Mouse (Mus musculus): Measurements from ENCODE around the gene Slamf1. TPM values are rescaled to one million over a fixed set of nuclear protein-coding genes. Genes with fewer than 3 reads are reported as not detected.
"Not testable (repeated sequence)": the region's sequence is repeated elsewhere in the genome, so short reads cannot be mapped to it uniquely, and the experiment has no call there.

Slamf1 gene
- polyA plus RNA-seq, 1 experiment, result 38.5 TPM

DNA sequence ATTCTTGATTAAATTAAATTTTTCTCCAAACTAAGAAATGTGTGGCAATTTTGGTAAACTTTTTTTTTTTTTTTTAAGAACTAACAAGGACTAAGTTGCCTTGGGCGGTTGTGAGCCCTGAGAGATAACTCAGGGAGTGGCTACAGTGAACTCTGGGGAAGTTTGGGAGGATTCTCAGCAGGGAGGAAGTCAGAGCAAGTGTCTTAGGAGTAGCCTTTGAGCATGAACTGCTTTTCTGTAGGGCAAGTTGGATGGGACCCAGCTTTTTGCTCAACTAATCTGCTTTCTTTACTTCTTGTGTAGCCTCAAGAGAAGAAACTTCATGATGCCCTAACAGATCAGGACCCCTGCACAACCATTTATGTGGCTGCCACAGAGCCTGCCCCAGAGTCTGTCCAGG, 30.9 kb downstream of the Slamf1 start:
- Histone ChIP-seq H3K36me3 (replicated peaks; ENCODE audit: low read length) (peaks cover 99% of the 10 kb centered on the region), H3K4me1 (peaks cover 44% of the 10 kb centered on the region), H3K4me3 (replicated peaks) (no peak overlapping the region), H3K27me3 (replicated peaks) (no peaks in the 10 kb centered on the region), H3K9me3 (no peaks in the 10 kb centered on the region)
- TF ChIP-seq FLI1 (IDR thresholded peaks at IDR 0.05; ENCODE audit: low read length) (no peak), GATA1 (IDR thresholded peaks at IDR 0.05; ENCODE audit: borderline replicate concordance, low read length) (no peak)

DNA sequence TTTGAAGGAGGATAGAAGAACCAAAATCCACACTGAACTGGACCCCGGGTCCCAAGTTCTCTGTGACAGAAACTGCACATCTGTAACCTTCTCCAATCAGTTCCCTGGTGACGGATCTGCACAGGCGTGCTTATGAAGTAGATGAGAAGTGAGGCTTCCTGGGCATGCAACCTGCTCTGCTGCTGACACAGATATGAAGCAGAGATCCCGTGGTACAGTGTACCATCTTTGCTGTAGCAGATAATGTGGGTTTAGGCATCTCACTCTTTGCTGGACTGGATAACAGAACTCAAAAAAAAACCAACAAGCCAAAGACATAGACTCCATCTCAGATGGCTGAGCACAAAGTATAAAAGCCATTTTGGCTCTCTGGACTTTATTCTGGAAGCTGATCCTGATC, 32.7 kb downstream of the Slamf1 start:
- H3K4me3 ChIP-seq (replicated peaks), result no peak overlapping the region
- H3K9me3 ChIP-seq, result no peaks in the 10 kb centered on the region
- peaks cover 98% of the 10 kb centered on the region for H3K36me3 ChIP-seq (replicated peaks; ENCODE audit: low read length)
- TF ChIP-seq GATA1 (IDR thresholded peaks at IDR 0.05; ENCODE audit: borderline replicate concordance, low read length), result no peak
- peaks cover 36% of the 10 kb centered on the region for H3K4me1 ChIP-seq
- no peaks in the 10 kb centered on the region for H3K27me3 ChIP-seq (replicated peaks)

- not testable (repeated sequence) for H3K4me3 ChIP-seq (replicated peaks); H3K9me3 ChIP-seq; H3K4me1 ChIP-seq; H3K27me3 ChIP-seq (replicated peaks)
- H3K36me3 ChIP-seq (replicated peaks; ENCODE audit: low read length), result peaks cover 22% of the 10 kb centered on the region
Measured at GRCm38 (mm10) chr1:171811048-171811447, 44.1 kb downstream of the Slamf1 start.

DNA sequence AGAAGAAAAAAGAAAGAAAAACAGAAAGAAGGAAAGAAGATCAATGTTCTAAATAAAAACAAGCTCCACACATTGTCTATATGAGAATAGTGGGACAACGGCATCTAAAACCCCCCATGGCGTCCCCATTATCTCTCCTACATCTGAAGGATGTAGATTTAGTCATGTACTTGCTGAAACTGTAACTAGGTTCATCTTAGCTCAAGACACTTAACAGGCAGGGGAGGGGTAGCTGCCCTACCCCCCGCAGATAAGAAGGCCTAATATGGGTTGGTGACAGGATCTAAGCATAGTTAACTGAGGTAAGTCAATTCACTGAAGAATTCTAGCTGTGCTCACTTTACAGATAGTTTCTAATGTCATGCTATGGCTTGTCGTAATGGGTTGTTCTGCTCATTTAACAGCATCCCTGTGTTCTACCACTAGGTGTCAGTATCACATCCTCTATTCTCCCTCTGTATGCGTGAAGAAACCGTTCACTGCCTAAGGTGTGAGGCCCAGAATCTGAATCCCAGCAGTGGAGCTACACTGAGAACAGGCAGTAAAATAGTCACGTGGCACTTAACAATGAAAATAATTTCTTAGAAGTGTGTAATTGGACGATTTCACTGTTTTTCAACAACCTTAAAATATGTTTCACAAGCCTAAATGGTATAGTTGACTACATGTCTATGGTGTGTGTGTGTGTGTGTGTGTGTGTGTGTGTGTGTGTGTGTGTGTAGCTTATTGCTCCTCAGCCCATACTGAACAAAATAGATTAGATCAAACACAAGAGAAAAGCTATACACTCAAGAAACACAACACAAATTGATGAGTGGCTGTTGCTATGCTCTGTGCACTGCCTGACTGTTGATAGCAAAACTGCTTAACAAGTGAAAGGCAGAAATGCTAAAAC, 48.9 kb downstream of the Slamf1 start:
- H3K4me3 ChIP-seq (replicated peaks), result no peak overlapping the region
- H3K27me3 ChIP-seq (replicated peaks), result no peaks in the 10 kb centered on the region
- peaks cover 16% of the 10 kb centered on the region for H3K4me1 ChIP-seq
- no peaks in the 10 kb centered on the region for H3K9me3 ChIP-seq
- no peaks in the 10 kb centered on the region for H3K36me3 ChIP-seq (replicated peaks; ENCODE audit: low read length)
- no peak for TF ChIP-seq FLI1 (IDR thresholded peaks at IDR 0.05; ENCODE audit: low read length)
- no peak for TF ChIP-seq GATA1 (IDR thresholded peaks at IDR 0.05; ENCODE audit: borderline replicate concordance, low read length)

DNA sequence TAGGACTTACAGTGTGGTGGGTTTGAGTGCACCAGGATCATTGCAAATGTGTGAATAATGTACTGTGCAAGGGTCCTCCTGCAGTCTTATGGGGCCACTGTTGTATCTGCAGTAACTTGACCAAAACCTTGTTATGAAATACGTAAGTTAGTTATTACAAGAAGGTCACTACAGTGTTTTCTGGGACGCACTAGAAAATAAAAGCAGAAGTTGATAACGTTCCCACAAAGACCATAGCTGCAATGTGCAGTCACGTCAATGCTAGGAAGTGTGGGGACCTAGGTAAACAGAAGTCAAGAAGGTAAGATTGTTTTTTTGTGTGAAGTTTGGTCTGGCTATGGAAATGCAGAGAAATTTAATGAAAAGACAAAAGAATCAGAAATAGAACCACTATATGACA, 50.1 kb downstream of the Slamf1 start:
- H3K4me3 ChIP-seq (replicated peaks), result no peak overlapping the region
- peaks cover 16% of the 10 kb centered on the region for H3K4me1 ChIP-seq
- H3K27me3 ChIP-seq (replicated peaks), result no peaks in the 10 kb centered on the region
- no peaks in the 10 kb centered on the region for H3K9me3 ChIP-seq
- no peaks in the 10 kb centered on the region for H3K36me3 ChIP-seq (replicated peaks; ENCODE audit: low read length)
- TF ChIP-seq FLI1 (IDR thresholded peaks at IDR 0.05; ENCODE audit: low read length), result no peak

GRCm38 (mm10) chr1:171821331-171821730, 54.4 kb downstream of the Slamf1 start:
- H3K4me3 ChIP-seq (replicated peaks), result no peak overlapping the region

DNA sequence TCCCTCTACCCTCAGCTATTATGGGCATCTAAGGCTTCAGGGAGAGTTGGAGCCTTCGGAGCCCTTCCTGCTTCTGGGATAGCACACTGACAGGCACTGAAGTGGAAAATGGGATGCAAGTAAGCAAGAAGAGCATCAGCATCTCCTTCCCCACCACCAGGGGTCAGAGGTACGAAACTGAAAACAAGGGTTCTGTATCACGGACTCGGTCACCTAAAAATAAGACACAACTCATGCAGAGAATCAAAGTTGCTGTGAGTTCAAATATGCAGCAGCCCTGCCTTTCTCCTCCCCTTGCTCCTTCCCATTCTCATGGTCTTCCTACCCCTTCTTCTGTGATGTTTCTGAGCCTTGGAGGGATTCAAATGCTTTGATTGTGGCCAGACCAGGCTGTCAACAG, 58.5 kb downstream of the Slamf1 start:
- Histone ChIP-seq H3K4me1 (peaks cover 12% of the 10 kb centered on the region; the same call in 1 of the 2 replicates), H3K27me3 (replicated peaks) (no peaks in the 10 kb centered on the region), H3K36me3 (replicated peaks; ENCODE audit: low read length) (peaks cover 8% of the 10 kb centered on the region), H3K9me3 (peaks cover 6% of the 10 kb centered on the region), H3K4me3 (replicated peaks) (no peak overlapping the region)
- TF ChIP-seq FLI1 (IDR thresholded peaks at IDR 0.05; ENCODE audit: low read length) (no peak), GATA1 (IDR thresholded peaks at IDR 0.05; ENCODE audit: borderline replicate concordance, low read length) (no peak)

More at GRCm38 (mm10) chr1:171821331-171821730, 54.4 kb downstream of the Slamf1 start:
- Histone ChIP-seq H3K36me3 (replicated peaks; ENCODE audit: low read length) (peaks cover 2% of the 10 kb centered on the region), H3K27me3 (replicated peaks) (no peaks in the 10 kb centered on the region), H3K4me1 (peaks cover 11% of the 10 kb centered on the region), H3K9me3 (peaks cover 6% of the 10 kb centered on the region)
- TF ChIP-seq FLI1 (IDR thresholded peaks at IDR 0.05; ENCODE audit: low read length), result no peak
- TF ChIP-seq GATA1 (IDR thresholded peaks at IDR 0.05; ENCODE audit: borderline replicate concordance, low read length), result no peak

- Histone ChIP-seq H3K27me3 (replicated peaks) (no peaks in the 10 kb centered on the region), H3K36me3 (replicated peaks; ENCODE audit: low read length) (peaks cover 8% of the 10 kb centered on the region), H3K4me1 (peaks cover 12% of the 10 kb centered on the region; the same call in 1 of the 2 replicates), H3K9me3 (peaks cover 6% of the 10 kb centered on the region), H3K4me3 (replicated peaks) (no peak overlapping the region)
- TF ChIP-seq GATA1 (IDR thresholded peaks at IDR 0.05; ENCODE audit: borderline replicate concordance, low read length) (no peak), FLI1 (IDR thresholded peaks at IDR 0.05; ENCODE audit: low read length) (no peak)
Measured at GRCm38 (mm10) chr1:171826164-171826563, 59.2 kb downstream of the Slamf1 start.

DNA sequence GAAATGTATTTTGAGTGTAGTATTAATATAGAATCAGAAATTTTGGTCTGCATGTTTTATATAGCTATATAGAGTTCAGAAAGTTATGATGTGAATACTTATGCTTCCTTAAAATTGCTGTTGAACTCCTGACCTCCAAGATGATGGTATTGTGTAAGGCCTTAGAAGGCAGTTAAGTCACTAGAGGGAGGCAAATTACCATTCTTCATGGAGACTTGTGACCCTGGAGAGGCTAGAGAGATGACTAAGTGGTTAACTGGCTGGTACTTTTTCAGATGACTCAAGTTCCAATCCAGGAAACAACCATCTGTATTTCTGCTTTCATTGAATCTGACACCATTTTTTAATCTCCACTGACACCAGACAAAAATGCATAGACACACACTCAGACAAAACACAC, 60.7 kb downstream of the Slamf1 start:
- Histone ChIP-seq H3K36me3 (replicated peaks; ENCODE audit: low read length) (peaks cover 8% of the 10 kb centered on the region), H3K9me3 (peaks cover 5% of the 10 kb centered on the region), H3K4me3 (replicated peaks) (no peak overlapping the region), H3K27me3 (replicated peaks) (no peaks in the 10 kb centered on the region), H3K4me1 (peaks cover 12% of the 10 kb centered on the region; the same call in 1 of the 2 replicates)
- TF ChIP-seq GATA1 (IDR thresholded peaks at IDR 0.05; ENCODE audit: borderline replicate concordance, low read length) (no peak), FLI1 (IDR thresholded peaks at IDR 0.05; ENCODE audit: low read length) (no peak)

GRCm38 (mm10) chr1:171839488-171839887, 72.6 kb downstream of the Slamf1 start, which contains the start of gene Cd84:
Cd84 (plus strand) TSS chr1:171839697.
- Histone ChIP-seq H3K27me3 (replicated peaks) (no peaks in the 10 kb centered on the region), H3K4me3 (replicated peaks) (peak within 1 kb of the TSS; percentile 90)
- no peak for TF ChIP-seq FLI1 (IDR thresholded peaks at IDR 0.05; ENCODE audit: low read length)
- no peak for TF ChIP-seq GATA1 (IDR thresholded peaks at IDR 0.05; ENCODE audit: borderline replicate concordance, low read length)

More at GRCm38 (mm10) chr1:171839488-171839887, 72.6 kb downstream of the Slamf1 start, which contains the start of gene Cd84:
- H3K36me3 ChIP-seq (replicated peaks; ENCODE audit: low read length), result peaks cover 8% of the 10 kb centered on the region
- H3K9me3 ChIP-seq, result no peaks in the 10 kb centered on the region
- H3K4me1 ChIP-seq, result peaks cover 30% of the 10 kb centered on the region

Data from megakaryocyte, embryonic 14.5 days (primary cell).